Mouse (Mus musculus) hematopoietic stem cell, adult 5-6 weeks (primary cell): ENCODE results near the gene Tnf. TPM values are rescaled to one million over a fixed set of nuclear protein-coding genes. Genes with fewer than 3 reads are reported as not detected.

Experiments used
- ATAC-seq, 2 experiments: fragments of 125-278 bp in 1 of 2; replicated peaks in 1 of 2; 2 replicates each; pipeline ENCODE4 v1.8.0; 2016 to 2017; ENCODE audit warnings: inconsistent platforms in 2 of 2, mild to moderate bottlenecking in 2 of 2, moderate number of reproducible peaks in 2 of 2, low read depth in 1 of 2, moderate TSS enrichment in 1 of 2; ENCODE audit not compliant: low FRiP score in 2 of 2, poor library complexity in 2 of 2, severe bottlenecking in 2 of 2, insufficient read depth in 1 of 2, low TSS enrichment in 1 of 2
- total RNA-seq: library from RNA; stranded (forward); fragments of 172-1452, 232-1000 nt; gene quantifications from 2 replicates; pipeline ENCODE4 v1.2.3, GENCODE M21; 2017

The Tnf gene
- total RNA-seq, 1 experiment from 2014 or later: 44.4 TPM

GRCm38 (mm10) chr17:35189186-35189585 is 12.6 kb downstream of the Tnf start:
- ATAC-seq: peak; percentile 38 to 65

- ATAC-seq: no peak; a peak in 1 of 4 replicates
These were observed 13.7 kb downstream of the Tnf start, which contains the start of gene Lst1 for GRCm38 (mm10) chr17:35187959-35188610. Lst1 (minus strand) TSS chr17:35188439.

GRCm38 (mm10) chr17:35187345-35187744 is 14.5 kb downstream of the Tnf start:
- ATAC-seq: no peak

- ATAC-seq: peak; percentile 46 to 63; a peak in 3 of 4 replicates
These were observed 15.1 kb downstream of the Tnf start for GRCm38 (mm10) chr17:35186681-35187080.

- ATAC-seq: peak; percentile 42 to 54; a peak in 3 of 4 replicates
These were observed 15.9 kb downstream of the Tnf start for GRCm38 (mm10) chr17:35185639-35186611.

- no peak for ATAC-seq
These were observed 21.7 kb downstream of the Tnf start for GRCm38 (mm10) chr17:35180093-35180492.

GRCm38 (mm10) chr17:35178528-35178927 is 23.3 kb downstream of the Tnf start:
- peak; percentile 49 to 96 for ATAC-seq

- no peak for ATAC-seq
These were observed 25.8 kb downstream of the Tnf start, which contains the start of gene Aif1 for GRCm38 (mm10) chr17:35175968-35176367. Aif1 (minus strand) TSS chr17:35176068.

- no peak for ATAC-seq
These were observed 26.4 kb downstream of the Tnf start for GRCm38 (mm10) chr17:35175382-35175781.

- no peak for ATAC-seq
These were observed 27.4 kb downstream of the Tnf start for GRCm38 (mm10) chr17:35174201-35174977.

- no peak for ATAC-seq
These were observed 28.5 kb downstream of the Tnf start for GRCm38 (mm10) chr17:35173329-35173728.

GRCm38 (mm10) chr17:35172445-35173234 is 29.2 kb downstream of the Tnf start:
- peak in 1 of 2 experiments; percentile 52; a peak in 1 of 4 replicates for ATAC-seq

GRCm38 (mm10) chr17:35168541-35169207 is 33.1 kb downstream of the Tnf start:
- no peak for ATAC-seq

GRCm38 (mm10) chr17:35167794-35168193 is 34.0 kb downstream of the Tnf start:
- no peak for ATAC-seq

- ATAC-seq: no peak
These were observed 35.3 kb downstream of the Tnf start for GRCm38 (mm10) chr17:35166352-35167035.
